Mouse (Mus musculus) layer of hippocampus, postnatal 25 days (tissue): ENCODE measurements around the gene Arl4c. TPM values are rescaled to one million over a fixed set of nuclear protein-coding genes. Genes with fewer than 3 reads are reported as not detected.
"Not testable (repeated sequence)": the region's sequence is repeated elsewhere in the genome, so short reads cannot be mapped to it uniquely, and the experiment has no call there.

Experiments
- DNase-seq, 2 experiments: peaks; one replicate each; pipeline ENCODE4 v3.0.0; 2022; ENCODE audit warnings: mixed read lengths in 2 of 2, low spot score in 1 of 2; ENCODE audit errors: extremely low spot score in 1 of 2
- total RNA-seq, 2 experiments: library from RNA; stranded (reverse); gene quantifications; 2 replicates each; pipeline ENCODE4 v1.2.3; 2021

Arl4c gene
- total RNA-seq, 2 experiments from 2014 or later, result 28.5 to 29.6 TPM

DNA sequence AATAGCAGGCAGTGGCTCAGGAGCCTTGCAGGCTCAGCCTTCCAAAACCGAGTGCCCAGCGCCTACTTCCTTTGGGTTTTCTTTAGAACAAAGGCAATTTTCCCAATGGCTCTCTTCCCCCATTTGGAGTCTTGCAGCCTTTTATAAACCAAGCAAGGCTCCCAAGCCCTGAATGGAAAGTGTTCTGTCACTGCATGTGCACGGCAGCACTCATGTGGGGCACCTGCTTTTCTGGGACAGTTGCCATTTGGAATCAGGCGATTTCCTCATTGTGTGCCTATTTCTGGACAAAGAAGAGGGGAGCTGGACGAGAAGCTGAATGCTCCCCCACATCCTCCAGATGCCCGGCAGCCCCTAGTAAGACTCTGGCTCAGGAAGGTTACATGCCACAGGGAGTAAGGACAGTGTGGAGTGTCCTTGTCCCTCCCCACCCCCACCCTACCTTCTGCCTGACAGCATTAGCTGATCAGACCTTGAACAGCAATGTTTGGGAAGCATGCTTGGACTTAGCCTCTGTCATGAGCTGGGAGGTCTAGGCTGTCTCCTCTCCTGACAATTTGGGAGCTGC is 43.6 kb downstream of the Arl4c start:
- DNase-seq, result peak; percentile 15 to 20

DNA sequence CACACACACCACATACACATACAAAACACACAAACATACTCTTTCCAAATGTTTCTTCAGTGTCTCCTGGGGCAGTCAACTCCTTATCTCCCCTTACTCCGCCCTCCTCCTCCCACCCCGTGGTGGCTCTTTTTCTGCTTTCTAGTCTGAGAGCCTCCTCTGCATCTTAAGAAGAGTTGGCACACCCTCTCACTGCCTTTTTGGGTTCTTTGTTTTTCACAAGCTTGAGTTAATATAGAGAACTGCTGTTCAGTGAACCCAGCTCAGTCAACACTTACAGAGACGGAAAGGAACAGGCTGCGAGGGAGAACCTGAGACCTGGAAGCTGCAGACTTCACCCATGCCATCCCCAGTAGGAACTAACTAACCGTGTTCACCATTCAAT is 45.9 kb downstream of the Arl4c start:
- no peak for DNase-seq

DNA sequence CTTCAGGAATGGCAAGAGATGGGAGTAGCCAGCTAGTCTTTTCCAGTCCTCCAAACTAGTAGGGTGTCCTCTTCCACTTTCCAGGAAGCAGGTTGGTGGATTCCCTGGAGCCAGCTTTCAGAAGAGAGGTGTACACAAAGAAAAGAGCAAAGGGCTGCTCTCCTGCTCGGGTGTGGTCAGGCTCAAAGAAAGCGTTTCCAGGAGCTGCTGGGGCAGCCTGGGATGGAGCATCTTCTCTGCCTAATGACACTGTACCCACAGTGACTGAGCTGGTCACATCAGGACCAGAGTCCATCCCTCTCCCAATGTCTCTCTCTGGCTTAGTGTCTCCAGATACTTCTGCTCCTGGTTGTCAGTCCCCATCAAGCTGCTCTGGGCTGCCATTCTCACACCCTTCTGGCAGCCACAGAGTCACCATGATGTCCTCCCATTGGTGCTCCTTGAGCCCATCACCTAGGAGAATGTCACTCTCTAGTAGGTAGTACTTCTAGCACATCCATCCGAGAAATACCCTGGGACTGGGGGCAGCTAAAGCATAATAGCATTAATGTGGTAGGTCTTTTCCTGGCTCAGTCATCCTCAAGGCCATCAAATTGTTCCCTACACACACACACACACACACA is 46.4 kb downstream of the Arl4c start:
- DNase-seq, result no peak

DNA sequence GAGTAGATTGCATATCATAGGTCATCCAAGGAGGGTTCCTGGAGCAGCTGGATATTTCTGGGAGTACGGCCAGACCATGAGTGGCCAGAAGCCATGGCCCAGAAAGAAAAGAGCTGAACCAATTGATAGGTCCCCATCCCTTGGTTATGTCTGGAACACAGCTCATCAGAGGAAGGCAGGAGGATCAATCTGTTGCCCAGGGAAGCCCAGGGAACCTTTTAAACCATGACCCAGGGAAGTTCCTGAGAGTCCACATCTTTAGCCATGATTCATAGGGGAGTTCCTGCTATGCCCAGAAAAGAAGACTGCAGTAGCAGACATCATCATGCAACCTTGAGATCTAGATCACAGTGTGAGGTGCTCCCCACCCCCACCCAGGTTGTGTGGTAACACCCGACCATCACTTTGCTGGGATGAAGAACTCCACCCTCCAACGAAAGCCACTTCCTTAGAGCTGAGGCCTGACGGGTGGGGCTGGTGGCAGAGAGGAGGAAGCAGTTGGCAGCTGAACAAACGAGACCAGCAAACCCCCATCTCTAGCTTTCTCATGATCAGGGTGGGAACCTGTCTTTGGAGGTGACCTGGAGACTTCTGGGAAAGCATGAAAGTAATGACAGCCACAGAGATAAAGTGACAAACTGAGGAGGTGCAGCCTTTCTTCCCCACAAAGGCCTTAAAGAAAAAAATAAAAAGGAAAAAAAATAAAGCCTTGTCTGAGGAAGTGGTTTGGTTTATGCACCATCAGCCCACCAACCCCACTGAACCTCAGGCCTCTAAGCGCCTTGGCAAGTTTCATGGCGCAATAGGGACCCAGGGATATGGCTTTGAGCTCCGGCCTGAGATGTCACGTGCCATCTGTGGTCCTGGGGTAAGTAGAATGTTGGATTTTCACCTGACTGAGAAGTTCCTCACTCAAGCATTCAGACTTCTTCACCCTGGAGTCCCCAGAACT is 47.2 kb downstream of the Arl4c start:
- no peak for DNase-seq

DNA sequence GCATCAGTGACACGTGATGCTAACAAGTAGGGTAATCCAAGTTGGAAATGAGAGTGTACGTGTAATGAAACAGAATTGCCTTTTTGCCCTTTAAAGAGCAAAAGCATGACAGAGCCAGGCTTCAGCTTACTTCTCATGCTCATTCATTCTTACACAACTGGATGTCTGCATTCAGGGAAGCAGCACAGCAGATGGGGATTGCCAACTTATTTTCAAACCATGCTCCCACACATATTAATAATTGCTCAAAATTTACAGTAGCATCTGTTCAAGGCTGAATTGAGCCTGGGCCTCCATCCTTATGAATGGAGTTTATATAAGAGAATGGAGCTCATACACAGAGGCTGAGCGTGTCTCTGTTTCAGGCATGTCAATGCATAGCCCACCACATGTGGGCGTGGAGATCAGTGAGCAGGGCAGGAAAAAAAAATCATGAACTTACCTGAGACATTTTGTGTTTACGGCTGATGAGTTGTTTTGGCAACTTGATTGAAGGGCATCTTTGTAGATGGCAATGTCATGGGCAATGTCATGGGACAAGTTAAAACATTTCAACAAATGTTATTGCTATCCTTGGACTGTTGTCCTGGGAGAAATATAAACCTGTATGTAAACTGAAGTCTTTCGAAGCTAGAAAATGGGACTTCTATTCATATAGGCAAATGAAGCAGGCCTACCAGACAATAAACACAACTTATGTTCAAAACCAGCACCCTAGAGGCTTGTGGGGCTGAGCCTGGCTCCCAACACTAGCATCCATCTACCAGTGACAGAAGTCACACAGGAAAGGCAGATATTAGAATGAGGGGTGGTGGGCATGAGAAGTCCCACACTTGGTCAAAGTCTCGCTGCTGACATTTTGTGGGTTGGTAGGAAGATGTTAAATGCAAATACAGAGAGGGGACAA is 48.2 kb downstream of the Arl4c start:
- no peak for DNase-seq

DNA sequence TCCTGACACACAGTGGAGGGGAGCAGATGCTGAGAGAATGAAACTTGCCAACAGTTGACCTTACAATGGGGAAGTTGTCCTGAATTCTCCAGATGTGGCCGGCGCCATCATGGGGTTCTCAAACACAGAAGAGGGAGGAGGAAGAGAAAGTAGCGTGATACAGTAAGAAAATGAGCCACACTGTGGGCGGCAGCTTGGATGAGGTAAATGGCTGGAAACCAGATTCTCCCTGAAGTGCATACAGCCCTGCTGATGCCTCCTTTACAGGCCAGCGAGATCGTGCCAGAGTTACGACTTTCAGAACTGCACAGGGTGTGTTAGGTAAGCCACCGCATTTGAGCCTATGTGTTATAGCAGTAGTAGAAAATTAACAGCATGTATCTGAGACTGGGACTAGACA is 49.3 kb downstream of the Arl4c start:
- DNase-seq, result no peak

DNA sequence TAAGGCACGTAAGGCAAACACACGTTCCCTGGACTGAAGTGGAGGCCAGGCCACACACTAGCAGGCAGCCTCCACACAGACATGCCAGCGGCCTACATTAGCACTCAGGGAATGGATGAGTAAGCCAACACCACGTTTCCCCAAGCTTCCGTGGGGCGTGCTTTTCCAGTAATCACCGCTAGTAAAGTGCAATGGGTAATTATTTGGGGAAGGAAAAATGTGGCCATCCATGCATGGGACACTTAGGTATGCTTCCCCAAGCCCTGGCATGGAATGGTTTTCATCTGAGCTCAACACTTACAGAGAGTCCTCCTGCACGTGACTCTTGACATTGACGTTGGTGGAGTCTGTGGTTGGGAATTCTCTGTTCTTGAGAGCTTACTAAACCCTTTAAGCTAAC is 50.4 kb downstream of the Arl4c start:
- no peak for DNase-seq

DNA sequence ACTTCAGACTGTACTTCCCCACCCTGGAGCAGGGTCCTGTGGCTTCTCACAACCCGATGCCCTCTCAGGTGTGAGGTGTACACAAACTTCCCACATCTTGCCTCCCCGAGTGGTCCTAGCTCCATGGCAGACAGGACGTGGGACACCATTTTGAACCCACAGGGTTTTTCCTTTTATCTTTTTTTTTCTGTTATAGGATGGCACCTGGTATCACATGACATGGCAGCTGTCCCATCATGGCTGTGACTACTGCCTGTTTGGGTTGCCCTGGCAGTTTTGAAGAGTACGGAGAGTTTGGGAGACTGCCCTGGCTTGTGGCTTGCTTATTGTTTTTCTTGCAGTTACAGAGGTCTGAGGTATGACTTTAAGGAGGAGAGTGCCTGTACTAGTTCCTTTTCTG is 53.3 kb downstream of the Arl4c start:
- no peak for DNase-seq

DNA sequence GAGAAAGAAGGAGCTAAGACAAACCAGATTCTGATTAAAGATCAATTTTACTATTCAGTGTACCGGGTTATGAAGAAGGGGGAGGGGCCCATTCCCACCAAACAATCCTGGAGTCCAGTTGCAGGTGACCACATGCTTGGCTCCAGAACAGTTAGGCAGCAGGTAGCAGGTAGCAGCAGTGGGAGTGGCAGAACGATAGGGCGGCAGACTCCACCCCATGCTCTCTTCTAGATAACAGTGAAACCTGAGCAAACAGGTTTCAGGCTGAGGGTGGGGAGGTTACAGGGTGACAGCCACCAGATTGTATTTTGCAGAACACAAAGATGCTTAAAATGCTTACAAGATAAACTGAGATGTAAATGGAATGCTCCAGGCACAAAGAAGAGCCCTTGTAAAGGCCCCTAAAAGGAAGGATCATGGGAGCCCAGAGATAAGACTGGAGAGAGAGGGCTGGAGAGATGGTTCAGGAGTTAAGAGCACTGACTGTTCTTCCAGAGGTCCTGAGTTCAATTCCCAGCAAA is 56.4 kb downstream of the Arl4c start:
- no peak for DNase-seq

DNA sequence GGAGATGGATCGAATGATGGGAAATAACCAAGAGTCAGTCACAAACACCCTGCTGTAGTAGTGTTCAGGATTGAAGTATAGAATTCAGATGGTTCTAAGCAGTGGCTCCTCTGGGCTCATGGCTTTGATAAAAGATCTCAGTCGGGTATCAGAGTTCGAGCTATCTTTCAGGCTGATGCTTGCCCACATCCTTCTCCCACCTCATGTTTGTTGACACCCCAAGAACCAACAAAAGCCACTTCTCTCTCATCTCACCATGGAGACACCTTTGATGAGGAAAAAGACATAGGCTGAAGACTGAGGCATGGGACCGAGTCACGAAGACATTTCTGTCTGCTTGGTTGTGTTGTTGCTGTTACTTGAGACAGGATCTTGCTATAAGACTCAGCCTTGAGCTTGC is 57.6 kb downstream of the Arl4c start:
- no peak for DNase-seq

DNA sequence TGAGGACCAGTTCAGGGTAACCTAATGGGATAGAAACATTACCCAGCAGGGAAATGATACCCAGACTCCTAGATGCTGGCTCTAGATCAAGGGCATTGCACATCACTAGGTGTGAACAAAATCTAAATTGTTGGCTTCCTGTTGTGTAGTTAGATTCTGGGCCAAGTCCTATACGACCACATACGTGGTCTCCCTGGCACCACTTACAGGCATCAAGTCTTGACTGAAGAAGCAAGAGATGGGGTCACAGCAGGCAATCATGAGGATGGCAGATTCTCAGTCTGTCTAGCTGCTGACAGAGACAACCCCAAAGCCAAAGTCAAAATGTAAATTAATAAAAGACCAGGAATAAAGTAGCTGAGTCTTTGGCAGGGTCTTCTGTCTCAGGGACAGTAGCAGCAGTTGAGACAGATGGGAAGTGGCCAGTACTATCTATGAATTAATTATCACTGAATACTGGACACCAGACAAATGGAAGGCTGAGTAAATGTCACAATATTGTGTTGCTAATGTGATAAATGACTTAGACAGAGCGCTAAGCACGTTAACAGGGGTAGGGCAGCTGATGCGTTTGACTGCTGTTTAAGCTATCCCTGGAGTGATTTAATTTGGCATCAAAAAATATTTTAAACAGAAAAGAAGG is 58.7 kb downstream of the Arl4c start:
- no peak for DNase-seq

DNA sequence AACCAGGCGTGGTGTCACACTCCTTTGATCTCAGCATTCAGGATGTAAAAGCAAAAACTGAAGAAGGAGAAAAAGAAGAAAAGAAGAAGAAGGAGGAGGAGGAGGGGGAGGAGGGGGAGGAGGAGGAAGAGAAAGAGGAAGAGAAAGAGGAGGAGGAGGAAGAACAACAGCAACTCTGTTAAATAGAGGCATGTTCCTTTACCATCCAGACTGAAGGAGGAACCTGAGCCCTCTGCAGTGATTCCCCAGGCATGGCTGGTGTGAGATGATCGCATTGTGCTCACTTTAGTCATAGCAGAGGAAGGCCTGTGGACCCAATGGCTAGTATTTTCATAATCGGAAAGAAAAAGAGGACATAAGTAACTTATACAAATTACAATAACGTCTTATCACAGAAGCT is 59.3 kb downstream of the Arl4c start:
- DNase-seq, result no peak

DNA sequence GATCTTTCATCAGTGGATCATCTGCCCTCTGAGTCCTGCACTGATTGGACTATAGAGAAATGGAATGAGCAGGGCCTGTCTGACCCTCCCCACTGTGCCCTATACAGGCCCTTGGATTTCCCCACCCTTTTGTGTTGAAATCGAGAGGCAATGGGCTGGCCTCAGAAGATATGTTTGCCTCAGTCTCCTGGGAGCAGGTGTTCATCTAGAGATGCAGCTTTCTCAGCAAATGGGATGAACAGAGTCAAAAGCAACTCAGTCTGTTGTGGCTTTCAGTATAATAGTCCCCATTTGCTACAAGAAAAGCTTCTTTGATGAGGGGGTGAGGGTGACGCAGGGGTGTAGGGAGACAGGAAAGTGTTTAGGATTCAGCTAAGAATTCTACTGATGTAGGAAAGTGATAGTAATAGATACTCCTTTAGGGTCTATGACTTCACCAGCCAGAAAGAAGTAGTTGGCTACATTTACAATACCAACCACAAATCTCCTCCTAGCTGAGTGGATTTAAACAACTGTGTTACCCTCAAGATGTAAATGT is 60.3 kb downstream of the Arl4c start:
- no peak for DNase-seq

DNA sequence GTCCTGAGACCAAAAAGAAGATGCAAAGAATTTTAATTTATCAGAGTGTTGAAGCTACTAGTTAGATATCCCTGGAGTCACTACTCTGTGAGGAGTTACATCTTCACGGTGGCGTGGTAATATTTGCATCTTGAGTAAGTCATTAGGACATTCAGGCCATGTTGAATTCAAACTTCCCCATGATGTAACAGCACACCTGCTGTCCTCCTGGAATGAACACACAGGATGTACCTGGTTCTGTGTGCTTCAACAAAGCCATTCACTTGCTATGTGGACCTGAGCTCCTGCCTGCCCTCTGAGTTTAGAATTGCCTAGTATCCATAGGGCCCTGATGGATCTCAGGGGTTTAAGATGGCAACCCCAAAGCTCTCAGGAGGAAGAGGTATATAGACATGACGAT is 60.8 kb downstream of the Arl4c start:
- DNase-seq, result no peak

DNA sequence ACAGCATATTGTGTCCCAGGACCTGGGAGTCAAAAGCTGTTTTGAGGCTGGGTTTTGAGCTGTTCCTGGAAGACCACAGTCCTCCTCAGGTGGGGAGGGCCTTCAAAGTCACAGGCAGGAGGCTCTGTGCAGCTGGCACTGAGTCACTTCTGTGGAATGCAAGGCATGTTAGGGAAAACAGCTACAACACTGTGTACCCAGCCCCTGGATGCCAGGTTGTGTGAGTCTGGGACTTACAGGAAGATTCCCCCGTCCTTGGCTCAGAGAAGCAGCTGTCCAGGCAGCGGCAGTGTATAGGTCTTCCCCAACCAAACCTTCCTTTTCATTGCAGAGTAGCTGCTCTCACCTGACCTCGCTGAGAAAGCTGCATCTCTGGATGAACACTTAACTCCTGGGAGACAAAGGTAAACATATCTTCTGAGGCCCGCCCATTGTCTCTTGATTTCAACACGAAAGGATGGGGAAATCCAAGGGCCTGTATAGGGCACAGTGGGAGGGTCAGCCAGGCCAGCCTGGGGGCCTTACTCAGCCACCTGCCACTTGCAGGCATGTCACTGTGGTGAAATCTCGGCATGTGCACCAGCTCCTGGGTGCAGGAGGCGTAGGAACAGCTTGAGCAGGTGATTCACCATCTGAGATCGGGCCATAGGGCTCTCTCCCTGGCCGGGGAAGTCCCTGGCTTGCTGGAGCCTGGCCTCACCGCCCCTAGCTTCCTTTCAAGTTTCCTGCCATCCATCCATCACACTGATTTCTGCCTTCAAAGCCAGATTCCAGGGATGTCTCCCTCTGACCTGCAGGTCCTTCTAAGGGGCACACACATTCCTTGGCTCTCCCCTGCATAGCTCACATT is 62.4 kb downstream of the Arl4c start:
- DNase-seq, result no peak

DNA sequence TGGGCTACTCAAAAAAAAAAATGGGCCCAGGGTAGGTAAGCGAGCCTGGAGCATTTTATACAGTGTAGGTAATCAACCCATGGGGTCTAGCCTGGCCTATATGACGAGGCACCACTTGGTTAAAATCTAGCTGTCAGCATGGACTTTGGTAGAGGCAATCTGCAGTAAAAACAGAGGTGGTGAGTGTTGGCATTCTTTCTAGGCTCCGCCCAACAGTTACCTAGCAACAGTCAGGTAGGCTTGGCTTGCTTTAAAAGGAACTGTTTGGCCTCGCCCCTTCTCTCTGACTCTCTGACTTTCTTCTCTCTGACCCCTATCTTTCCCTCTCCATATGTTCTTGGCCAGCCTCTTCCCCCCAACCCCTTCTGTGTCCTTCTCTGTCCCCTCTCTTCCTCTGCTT is 63.4 kb downstream of the Arl4c start:
- no peak for DNase-seq

DNA sequence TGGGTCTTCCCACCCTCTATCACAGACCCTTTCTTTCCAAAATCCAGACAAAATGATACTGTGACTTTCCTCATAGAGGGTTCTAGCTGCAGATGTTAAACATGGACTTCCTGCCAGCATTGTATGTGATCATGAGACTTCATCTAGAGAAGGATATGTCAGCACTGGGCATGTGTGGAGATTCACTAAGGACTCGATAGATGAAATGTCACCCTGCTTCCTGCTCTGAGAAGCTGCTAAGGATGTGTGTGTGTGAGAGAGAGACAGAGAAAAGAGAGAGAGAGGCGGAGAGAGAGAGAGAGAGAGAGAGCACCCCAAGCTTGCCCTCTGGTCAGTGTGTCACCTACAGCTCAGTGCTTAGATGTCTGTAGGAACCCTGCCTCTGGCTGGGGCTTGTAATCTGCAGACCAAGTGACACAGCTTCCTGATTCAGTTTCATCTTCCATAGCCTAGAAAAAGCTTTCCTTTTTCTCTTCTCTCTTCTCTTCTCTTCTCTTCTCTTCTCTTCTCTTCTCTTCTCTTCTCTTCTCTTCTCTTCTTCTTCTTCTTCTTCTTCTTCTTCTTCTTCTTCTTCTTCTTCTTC is 65.4 kb downstream of the Arl4c start:
- not testable (repeated sequence) for DNase-seq

DNA sequence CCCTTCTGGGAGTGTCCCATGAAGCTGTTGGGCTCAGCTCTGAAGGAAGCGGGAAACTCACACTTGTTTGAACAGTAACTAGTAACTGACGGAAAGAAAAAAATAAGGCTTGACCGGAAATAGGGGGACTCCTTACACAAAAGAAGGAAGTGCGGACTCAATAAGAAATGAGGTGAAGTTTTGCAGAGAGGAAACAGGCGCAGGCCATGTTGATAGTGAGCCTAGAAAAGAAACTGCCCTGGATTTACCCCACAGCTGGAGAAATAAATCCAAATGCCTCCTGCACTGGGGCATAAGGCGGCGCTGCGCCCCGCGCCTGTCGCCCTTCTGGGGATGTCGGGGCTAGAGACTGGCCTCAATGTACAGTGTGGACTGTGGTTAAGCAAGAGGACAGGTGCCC is 66.4 kb downstream of the Arl4c start:
- DNase-seq, result no peak
